Mouse (Mus musculus): Measurements from ENCODE around the gene Spi1. TPM values are rescaled to one million over a fixed set of nuclear protein-coding genes. Genes with fewer than 3 reads are reported as not detected.
"Not testable (repeated sequence)": the region's sequence is repeated elsewhere in the genome, so short reads cannot be mapped to it uniquely, and the experiment has no call there.

Gene Spi1
- 0.79 TPM in 1 of 2 replicates, not detected in the other for polyA plus RNA-seq (2011; ENCODE audit: insufficient read length, low read depth, missing spikeins)

DNA sequence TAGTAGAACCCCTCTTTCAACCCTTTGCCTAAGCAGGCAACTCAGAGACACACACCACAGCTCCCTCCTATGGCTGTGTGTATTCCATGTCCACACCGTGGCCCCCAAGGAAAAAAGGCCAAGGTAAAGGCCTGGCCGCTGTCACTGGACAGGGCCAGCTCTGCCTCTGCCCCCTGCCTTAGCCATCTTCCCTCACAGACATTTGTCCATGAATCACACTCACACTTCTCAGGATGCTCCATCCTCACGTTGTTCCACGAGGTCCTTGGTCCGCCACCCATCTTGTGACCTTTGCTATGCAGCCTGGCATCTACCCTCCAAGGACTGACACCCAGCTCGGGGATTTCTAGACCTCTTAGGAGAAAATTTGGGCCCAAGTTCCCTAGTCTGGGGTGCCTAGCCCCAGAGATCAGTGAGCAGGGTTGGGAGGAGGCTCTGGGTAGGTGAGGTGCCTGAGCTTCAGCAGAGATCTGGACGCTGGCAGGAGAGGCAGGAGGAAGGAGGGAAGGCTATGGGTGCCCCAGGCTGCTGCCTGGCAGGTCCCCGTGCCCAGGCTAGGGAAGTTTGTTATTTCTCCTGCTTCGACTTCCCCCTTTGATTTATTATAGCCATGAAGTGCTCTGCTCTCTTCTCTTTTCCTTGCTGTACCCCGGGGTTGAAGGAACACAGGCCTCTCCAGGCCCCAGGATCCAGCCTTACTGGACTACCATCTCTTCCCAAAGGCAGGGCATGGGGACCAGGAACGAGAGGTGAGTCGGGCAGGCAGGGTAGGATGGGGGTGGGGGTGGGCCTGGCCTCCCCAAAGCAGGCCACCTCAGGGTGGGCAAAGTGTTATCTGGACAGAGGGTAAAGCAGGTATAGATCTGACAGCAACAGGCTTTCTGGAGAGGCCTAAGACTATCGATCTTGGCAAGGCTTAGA, at the start of gene Spi1:
Gene Spi1, plus strand, starts transcription at position 616 of the 921 bp plus-strand sequence.
- no peaks in the 10 kb centered on the region for H3K4me1 ChIP-seq (ENCODE audit: control insufficient read depth, insufficient read depth, low read length)
- H3K4me3 ChIP-seq (ENCODE audit: insufficient read depth, low read length) = no peak within 1 kb of the TSS
- no peak within 1 kb of the TSS for H3K27ac ChIP-seq (ENCODE audit: insufficient read depth, low read length)
- no peak for TF ChIP-seq POLR2A (IDR thresholded peaks at IDR 0.05; ENCODE audit: low read depth, low read length)
- no peak for TF ChIP-seq CTCF (IDR thresholded peaks at IDR 0.05; ENCODE audit: borderline replicate concordance, insufficient read depth, low read length)

DNA sequence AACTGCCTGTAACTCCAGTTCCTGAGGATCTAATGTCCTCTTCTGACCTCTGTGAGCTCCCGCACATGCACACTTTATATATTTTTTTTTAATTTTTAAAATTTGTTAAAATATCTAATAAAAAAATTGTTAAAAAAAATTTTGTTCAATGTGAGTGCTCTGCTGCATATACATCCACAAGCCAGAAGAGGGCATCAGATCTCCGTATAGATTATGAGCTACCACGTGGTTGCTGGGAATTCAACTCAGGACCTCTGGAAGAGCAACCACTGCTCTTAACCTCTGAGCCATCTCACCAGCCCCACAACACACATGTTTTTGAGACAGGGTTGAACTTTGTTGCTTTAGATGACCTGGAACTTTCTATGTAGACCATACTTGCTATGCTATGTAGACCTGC, 49.2 kb upstream of the Spi1 start:
- Histone ChIP-seq H3K27ac (ENCODE audit: insufficient read depth, low read length) (no peak overlapping the region), H3K4me3 (ENCODE audit: insufficient read depth, low read length) (no peak overlapping the region), H3K4me1 (ENCODE audit: control insufficient read depth, insufficient read depth, low read length) (no peaks in the 10 kb centered on the region)
- TF ChIP-seq CTCF (IDR thresholded peaks at IDR 0.05; ENCODE audit: borderline replicate concordance, insufficient read depth, low read length) = no peak
- TF ChIP-seq POLR2A (IDR thresholded peaks at IDR 0.05; ENCODE audit: low read depth, low read length) = no peak

DNA sequence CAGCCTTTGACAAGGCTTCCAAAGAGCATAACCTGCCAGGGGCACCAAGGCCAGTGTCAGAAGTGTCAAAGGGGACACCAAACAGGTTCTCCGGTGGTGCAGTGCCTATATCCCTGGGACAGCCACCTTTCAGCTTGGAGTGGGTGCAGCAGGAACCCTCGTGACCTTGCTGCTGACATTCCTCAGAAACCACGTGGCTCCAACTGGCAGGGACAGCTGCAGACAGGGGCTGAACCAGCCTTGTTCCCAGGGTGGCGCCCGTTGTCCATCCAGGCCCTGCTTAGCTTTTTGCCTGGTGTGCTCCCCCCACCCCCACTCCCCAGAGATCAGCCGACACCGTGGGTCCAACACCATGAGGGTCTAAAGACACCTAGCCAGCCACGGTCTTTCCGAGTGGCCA, 46.8 kb upstream of the Spi1 start, which contains the start of gene Rapsn:
Gene Rapsn, plus strand, starts transcription at position 236 of the 400 bp plus-strand sequence.
- no peak within 1 kb of the TSS for H3K4me3 ChIP-seq (ENCODE audit: insufficient read depth, low read length)
- no peak within 1 kb of the TSS for H3K27ac ChIP-seq (ENCODE audit: insufficient read depth, low read length)
- TF ChIP-seq CTCF (IDR thresholded peaks at IDR 0.05; ENCODE audit: borderline replicate concordance, insufficient read depth, low read length) (no peak), POLR2A (IDR thresholded peaks at IDR 0.05; ENCODE audit: low read depth, low read length) (no peak)
- no peaks in the 10 kb centered on the region for H3K4me1 ChIP-seq (ENCODE audit: control insufficient read depth, insufficient read depth, low read length)

DNA sequence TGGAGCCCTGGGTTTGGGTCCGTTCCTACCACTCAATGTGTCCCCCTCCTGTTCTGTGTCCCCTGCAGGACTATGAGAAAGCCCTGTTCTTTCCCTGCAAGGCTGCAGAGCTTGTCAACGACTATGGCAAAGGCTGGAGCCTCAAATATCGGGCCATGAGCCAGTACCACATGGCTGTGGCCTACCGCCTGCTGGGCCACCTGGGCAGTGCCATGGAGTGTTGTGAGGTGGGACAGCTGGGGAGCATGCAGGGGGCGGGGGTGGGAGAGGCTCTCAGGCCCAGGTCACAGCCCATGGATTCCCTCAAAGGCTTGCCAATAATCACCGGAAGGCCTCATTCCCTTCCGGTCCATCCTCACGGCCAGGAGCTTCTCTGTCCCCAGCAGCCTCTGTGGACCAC, 40.4 kb upstream of the Spi1 start:
- no peak overlapping the region for H3K27ac ChIP-seq (ENCODE audit: insufficient read depth, low read length)
- no peaks in the 10 kb centered on the region for H3K4me1 ChIP-seq (ENCODE audit: control insufficient read depth, insufficient read depth, low read length)
- TF ChIP-seq CTCF (IDR thresholded peaks at IDR 0.05; ENCODE audit: borderline replicate concordance, insufficient read depth, low read length) (no peak), POLR2A (IDR thresholded peaks at IDR 0.05; ENCODE audit: low read depth, low read length) (no peak)
- H3K4me3 ChIP-seq (ENCODE audit: insufficient read depth, low read length) = no peak overlapping the region

DNA sequence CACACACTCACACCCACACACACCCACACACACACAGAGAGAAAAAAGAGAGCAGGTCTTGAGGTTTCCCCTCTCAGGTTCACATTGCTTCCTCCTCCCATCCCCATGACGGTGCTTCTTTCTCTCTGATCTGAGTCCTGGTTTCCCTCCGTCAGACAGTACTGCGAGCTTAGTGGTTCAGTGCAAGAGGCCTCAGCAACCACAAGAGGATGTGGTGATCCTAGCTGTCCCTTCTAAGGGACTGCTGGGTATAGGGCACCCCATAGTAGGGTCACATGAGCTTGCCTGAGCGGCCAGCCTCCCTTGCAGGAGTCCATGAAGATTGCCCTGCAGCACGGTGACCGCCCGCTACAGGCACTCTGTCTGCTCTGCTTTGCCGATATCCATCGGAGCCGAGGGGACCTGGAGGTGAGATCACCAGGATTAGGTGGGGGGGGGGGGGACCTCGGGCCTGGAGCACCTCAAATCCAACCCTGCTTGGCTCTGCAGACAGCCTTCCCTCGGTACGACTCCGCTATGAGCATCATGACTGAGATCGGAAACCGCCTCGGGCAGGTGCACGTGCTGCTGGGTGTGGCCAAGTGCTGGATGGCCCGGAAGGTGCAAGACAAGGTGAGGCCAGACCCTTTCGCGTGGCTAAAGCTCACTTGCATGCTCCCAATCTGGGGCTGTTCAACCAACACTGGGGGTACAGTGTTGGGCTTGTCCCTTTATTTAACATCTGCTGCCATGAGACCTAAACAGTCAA, 39.4 kb upstream of the Spi1 start:
- no peak for TF ChIP-seq POLR2A (IDR thresholded peaks at IDR 0.05; ENCODE audit: low read depth, low read length)
- no peak for TF ChIP-seq CTCF (IDR thresholded peaks at IDR 0.05; ENCODE audit: borderline replicate concordance, insufficient read depth, low read length)
- Histone ChIP-seq H3K4me1 (ENCODE audit: control insufficient read depth, insufficient read depth, low read length) (no peaks in the 10 kb centered on the region), H3K27ac (ENCODE audit: insufficient read depth, low read length) (no peak overlapping the region), H3K4me3 (ENCODE audit: insufficient read depth, low read length) (no peak overlapping the region)

DNA sequence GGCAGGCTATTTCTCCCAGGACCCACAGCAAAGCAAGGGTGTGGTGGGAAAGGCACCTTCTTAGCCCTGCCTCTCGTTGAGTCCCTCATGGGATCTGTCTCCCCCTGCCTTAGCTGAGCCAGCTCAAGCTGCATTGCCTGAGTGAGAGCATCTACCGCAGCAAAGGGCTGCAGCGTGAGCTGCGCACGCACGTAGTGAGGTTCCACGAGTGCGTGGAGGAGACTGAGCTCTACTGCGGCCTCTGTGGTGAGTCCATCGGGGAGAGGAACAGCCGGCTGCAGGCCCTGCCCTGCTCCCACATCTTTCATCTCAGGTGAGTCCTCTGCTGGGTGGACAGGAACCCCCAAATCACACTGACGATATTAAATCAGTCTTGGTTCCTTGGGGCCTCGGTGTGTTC, 37.5 kb upstream of the Spi1 start:
- Histone ChIP-seq H3K4me1 (ENCODE audit: control insufficient read depth, insufficient read depth, low read length) (no peaks in the 10 kb centered on the region), H3K4me3 (ENCODE audit: insufficient read depth, low read length) (no peak overlapping the region), H3K27ac (ENCODE audit: insufficient read depth, low read length) (no peak overlapping the region)
- TF ChIP-seq POLR2A (IDR thresholded peaks at IDR 0.05; ENCODE audit: low read depth, low read length) = no peak
- no peak for TF ChIP-seq CTCF (IDR thresholded peaks at IDR 0.05; ENCODE audit: borderline replicate concordance, insufficient read depth, low read length)

DNA sequence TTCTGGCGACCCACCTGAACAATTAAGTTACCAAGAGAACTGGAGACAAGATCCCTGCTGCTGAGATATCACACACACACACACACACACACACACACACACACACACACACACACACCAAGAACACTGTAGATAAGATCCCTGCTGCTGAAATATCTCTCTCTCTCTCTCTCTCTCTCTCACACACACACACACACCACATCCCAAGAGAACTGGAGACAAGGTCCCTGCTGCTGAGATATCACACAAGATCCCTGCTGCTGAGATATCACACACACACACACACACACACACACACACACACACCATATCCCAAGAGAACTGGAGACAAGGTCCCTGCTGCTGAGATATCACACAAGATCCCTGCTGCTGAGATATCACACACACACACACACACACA, 36.4 kb upstream of the Spi1 start:
- H3K4me3 ChIP-seq (ENCODE audit: insufficient read depth, low read length); H3K27ac ChIP-seq (ENCODE audit: insufficient read depth, low read length); H3K4me1 ChIP-seq (ENCODE audit: control insufficient read depth, insufficient read depth, low read length): not testable (repeated sequence)

DNA sequence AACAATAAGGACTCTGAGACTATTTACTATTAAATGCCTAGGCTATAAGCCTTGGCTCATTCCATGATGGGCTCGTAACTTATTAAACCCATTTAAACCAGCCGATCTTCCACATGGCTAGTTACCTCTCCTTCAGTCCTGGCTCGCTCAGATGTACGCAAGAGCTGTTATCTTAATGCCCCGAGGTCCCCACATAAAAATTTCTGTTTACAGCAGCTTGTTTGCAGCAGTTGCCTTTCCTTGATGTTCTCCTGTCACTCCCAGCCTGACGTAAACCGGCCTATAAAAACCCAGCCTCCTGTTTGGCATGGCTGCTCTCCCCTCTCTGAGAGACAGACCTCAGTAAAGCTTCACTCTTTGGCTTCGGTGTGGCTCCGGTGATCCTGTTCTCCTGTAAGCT, 34.8 kb upstream of the Spi1 start:
- H3K27ac ChIP-seq (ENCODE audit: insufficient read depth, low read length) = no peak overlapping the region
- no peak overlapping the region for H3K4me3 ChIP-seq (ENCODE audit: insufficient read depth, low read length)
- H3K4me1 ChIP-seq (ENCODE audit: control insufficient read depth, insufficient read depth, low read length) = no peaks in the 10 kb centered on the region
- no peak for TF ChIP-seq POLR2A (IDR thresholded peaks at IDR 0.05; ENCODE audit: low read depth, low read length)
- TF ChIP-seq CTCF (IDR thresholded peaks at IDR 0.05; ENCODE audit: borderline replicate concordance, insufficient read depth, low read length) = no peak

DNA sequence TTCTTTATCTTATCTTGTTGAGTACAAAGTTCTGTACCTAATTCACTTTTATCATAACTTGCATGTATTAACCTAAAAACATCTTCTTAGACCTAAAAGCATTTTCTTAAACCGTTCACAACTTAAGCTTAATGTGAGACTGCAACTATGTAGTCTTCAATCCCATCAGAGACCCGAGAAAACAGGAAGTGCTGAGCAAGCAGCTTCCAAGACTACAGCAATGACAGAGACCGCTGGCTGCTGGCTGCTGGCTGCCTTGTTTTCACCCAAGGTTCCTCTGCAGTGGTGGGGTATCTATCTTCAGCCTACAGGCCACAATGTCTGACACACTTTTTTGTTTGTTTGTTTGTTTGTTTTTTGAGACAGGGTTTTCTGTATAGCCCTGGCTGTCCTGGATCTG, 30.3 kb upstream of the Spi1 start:
- Histone ChIP-seq H3K4me1 (ENCODE audit: control insufficient read depth, insufficient read depth, low read length) (peaks cover 4% of the 10 kb centered on the region; the same call in 1 of the 2 replicates), H3K4me3 (ENCODE audit: insufficient read depth, low read length) (no peak overlapping the region), H3K27ac (ENCODE audit: insufficient read depth, low read length) (no peak overlapping the region)
- no peak for TF ChIP-seq CTCF (IDR thresholded peaks at IDR 0.05; ENCODE audit: borderline replicate concordance, insufficient read depth, low read length)
- TF ChIP-seq POLR2A (IDR thresholded peaks at IDR 0.05; ENCODE audit: low read depth, low read length) = no peak

DNA sequence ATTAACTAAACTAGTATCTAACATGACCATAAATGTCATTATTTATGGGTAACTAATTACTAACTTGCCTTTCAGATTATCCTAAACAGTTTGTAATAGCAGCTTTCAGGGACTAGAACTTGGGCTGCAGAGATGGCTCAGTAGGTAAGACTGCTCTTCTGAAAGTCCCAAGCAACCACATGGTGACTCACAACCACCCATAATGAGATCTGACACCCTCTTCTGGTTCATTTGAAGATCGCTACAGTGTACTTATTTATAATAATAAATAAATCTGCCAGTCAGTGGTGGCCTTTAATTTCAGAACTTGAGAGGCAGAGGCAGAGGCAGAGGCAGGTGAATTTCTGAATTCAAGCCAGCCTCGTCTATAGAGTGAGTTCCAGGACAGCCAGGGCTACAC, 29.4 kb upstream of the Spi1 start:
- Histone ChIP-seq H3K4me1 (ENCODE audit: control insufficient read depth, insufficient read depth, low read length) (peaks cover 4% of the 10 kb centered on the region; the same call in 1 of the 2 replicates), H3K4me3 (ENCODE audit: insufficient read depth, low read length) (no peak overlapping the region), H3K27ac (ENCODE audit: insufficient read depth, low read length) (no peak overlapping the region)
- no peak for TF ChIP-seq CTCF (IDR thresholded peaks at IDR 0.05; ENCODE audit: borderline replicate concordance, insufficient read depth, low read length)
- no peak for TF ChIP-seq POLR2A (IDR thresholded peaks at IDR 0.05; ENCODE audit: low read depth, low read length)

Data from embryonic fibroblast, embryonic 13.5 days (primary cell).